Mouse (Mus musculus): ENCODE measurements around the gene Syk. TPM values are rescaled to one million over a fixed set of nuclear protein-coding genes. Genes with fewer than 3 reads are reported as not detected.

Gene Syk
- polyA plus RNA-seq, 3 experiments from 2014 or later, result 0.16 to 1.1 (median 0.97) TPM

DNA sequence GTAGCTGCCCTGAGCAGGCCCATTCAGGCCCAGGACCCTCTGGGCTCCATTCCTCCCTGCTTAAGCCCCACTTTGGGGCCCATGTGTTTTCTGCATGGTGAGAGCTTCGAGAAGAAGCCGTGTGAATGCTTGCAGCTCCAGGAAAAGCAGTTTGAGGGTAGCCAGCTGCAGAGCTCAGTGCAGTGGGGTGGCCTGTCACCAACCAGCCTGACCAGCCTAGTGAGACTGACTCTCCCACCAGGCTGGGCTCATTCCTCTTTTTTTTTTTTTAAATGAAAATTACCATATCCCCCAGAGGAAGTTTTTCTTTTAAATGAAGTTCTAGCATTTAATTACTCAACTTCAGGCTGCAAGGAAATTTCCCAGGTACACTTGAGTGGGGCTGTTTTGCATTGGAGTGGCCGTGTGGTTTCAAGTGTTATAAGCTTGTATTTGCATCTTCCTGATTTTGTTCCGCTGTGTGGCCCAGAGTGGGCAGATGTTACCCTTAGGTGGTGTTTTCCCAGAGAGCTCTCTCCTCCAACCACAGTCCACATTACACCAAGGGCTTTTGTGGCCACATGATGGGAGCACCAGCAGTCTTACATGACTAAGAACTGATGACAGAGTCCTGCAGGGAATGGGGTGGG, 17.2 kb downstream of the Syk start:
- no peak for ATAC-seq

DNA sequence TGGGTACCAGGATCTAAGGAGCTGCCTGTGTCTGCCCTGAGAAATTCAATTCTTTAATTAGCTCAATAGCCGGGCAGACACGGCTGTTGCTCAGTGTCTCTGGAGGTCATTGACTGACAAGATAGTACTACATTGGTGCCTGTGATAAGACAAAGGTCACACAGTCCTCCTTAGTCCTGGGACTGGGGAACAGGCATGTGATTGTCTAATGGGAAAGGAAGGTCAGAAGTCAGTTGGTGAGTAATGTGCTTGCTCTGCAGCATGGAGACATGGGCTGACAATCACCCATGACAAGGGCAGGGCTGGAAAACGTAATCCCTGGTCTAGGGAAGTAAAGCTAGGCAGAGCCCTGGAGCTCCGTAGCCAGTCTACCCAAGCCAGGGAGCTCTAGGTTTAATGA, 19.8 kb downstream of the Syk start:
- no peak for ATAC-seq

DNA sequence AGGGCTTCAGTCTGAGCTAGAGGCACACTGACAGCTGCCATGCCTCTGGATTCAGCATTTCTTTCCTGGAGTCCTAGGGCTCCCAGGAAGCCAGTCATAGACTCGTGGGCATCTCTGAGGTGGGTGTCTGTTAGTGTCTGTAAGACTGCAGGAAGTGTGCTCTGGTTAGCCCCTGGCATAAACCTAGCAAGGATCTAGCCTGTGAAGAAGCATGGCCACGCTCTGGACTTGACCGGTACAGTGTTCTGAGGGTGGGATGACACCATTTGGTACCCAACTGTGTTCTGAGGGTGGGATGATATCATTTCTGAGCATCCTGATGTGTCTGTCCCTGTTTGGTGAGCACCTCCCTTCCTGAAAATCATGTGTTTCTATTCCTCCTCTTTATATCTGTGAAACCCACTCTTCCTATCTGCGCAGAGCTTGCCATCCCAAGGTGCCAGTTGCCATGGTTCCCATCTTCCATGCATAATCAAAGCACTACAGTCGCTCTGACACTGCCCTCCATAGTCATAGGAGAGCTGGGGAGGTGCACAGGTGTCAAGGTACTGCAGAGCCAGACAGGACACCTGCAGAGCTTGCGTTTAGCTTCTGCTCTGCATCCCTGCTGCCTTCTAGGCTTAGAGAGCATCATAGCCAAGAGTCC, 20.9 kb downstream of the Syk start:
- ATAC-seq, result no peak

DNA sequence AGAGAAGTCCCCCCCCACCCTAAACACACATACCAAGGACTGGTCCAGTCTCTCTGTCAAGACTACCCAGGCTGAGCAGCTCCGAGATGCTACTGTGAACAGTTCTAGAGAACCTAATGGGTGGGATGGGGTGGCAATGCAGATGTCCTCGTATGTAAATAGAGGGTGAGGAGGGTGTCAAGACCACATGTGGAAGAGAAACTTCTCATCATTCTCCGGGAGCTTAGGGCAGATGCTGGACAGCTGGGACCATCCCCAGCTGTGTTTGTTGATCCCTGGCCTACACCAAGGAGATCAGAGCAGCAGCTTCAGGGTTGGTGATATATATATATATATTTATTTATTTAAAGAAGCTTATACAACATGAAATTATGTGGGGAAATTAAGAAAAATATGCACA, 22.0 kb downstream of the Syk start:
- no peak for ATAC-seq

DNA sequence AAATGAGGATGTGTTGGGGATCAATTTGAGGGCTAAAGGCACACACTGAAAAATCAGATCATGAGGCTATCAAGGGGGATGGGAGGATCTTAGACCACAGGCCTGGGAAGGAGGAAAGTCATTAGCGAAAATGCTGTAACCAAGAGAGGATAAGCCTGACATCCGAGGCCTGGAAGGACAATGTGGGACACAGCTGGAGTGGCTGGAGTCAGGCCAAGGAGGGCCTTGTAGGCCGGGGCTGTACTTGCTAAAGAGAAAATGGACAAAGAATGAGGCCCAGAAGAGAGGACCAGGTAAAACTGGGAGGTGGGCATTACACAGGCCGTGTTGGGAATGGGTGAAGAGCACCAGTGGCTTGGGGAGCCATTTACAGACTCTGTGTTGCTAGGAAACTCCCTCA, 22.9 kb downstream of the Syk start:
- ATAC-seq, result no peak

DNA sequence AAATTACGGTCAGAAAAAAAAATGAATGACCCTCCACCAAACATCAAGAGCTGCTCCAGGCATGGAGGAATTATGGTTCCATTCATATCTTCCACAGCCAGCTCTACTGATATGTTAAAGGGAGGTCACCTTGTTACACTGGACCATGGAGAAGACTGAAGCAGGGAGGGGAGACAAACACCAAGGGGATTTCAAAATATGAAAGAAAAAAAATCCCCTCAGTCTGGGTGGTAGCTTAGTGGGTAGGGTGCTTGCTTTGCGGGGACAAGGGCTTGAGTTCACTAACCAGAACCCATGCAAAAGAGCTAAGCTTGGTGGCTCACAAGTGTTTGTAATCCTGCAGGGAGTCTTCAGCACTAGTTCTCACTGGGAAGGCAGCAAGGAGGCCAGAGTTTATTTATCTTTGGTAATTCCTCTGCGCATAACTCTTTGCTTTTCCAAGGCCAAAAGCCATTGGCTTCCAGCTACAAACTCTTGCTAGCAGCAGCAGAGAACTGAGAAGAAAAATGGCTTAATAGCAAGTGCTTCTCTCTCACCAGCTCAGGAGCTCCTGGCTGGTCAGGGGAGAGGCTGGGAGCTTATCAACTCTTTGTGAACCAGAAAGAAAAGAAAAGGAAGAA, 23.8 kb downstream of the Syk start:
- ATAC-seq, result no peak

DNA sequence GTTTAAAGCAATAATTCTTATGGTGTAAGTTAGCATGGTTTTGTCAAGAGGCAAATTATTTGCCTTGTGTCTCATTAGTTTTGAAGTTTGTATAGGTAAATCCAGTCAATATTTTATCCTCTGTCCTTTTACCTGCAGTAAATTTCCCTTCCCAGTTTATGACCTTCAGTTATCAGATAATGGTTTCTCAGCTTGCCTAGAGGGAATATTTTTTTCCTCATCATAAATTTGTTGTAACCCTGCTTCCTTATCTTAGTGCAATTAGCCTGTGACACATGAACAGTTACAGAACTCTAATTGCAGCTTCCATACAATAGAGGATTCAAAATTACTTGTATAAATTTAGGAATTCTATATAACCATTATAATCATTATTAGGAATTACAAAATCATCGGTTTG, 25.0 kb downstream of the Syk start:
- no peak for ATAC-seq

DNA sequence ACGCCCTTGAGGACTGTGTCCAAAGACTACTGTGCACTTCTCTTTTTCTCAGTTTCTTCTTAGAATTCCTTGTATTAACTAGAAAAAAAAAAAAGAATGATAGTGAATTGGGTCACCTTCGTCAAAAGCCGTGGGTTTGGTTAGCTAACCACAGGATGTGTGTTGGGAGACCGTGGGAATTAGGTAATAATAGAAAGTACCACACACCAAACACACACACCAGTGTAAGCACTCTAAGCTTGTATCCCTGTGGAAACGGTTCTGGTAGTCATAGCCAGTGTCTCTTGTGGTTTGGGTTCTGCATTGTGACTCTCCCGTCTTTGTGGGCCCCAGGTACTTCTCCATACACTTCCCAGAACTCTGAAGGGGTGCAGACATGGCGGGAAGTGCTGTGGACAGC, 27.5 kb downstream of the Syk start:
- no peak for ATAC-seq

DNA sequence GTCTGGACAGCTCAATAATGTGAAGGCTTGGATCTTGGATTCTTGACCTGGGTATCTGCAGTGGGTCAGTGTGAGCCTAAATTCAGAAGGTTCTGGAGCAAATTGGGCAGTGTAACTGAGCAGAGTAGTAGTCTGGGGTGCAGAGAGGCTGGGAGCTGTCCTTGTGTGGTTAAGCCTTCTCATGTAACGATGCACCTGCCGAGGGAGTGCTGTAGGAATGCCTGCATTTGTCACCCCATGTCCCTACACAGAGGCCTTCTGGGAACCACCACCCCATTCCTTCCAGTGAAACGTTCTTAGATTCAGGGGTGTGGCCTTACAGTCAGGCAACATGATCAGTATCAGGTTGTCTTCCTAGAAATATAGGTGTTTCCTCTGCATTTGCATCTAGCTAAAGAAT, 30.3 kb downstream of the Syk start:
- no peak for ATAC-seq

DNA sequence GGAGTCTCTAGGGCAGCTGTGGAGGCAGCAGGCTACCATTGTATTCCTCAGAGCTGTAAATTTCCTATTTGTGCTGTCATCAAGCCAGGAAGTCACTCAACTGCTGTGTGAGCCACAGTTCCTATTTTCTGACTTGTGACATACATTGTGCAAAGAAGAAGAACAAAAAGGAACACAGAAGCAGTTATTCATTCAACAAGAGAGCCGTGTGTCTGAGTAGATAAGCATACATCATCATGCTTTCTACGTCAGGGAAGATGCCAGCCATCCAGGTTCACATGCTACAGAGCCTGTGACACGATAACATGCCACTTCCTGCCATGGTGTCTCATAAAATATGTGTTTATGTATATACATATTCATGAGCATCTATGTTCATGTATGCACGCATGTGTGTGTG, 32.1 kb downstream of the Syk start:
- ATAC-seq, result peak; percentile 35

DNA sequence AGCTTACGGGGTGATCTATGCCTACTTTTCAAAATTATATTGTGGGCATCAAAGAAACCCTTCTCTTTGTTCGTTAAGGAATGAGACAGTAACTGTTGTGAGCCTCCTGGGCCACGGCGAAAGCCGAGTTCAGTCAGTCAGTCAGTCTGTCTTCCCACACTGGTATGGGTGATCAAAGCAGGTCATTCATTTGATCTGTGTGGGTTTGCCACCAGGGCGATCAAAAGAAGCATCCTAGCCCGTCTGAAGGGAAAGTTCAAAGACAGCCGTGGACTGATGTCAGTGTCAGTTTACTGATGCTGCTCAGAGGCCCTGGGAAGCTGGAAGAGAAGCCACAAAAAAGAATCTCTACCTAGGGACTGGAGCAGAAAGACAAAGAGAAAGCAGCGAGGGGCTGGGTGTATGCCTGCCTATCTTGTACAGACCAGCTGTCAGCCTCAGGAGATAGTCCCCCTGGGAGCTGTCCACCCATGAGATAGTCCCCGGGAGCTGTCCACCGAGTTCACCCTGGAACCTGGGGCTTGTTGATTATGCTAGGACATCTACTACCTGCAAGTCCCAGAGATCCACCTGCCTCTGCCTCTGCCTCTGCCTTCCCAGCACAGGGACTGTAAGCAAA, 34.2 kb downstream of the Syk start:
- no peak for ATAC-seq

DNA sequence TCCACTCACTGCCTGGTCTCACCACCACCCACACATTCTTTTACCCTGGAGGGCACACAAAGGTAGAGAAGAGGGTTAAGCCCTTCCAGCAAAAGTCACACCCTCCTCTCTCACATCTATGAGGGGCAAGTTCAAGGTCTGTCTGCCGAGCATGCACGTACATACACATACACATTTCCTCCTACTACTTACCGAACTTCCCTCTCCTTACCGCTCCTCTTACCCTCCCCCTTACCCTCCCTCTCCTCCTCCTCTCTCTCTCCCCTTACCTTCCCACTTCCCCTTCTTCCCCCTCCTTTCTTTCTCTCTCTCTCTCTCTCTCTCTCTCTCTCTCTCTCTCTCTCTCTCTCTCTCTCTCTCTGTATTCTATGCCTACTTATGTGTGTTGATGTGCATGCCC, 35.6 kb downstream of the Syk start:
- no peak for ATAC-seq

DNA sequence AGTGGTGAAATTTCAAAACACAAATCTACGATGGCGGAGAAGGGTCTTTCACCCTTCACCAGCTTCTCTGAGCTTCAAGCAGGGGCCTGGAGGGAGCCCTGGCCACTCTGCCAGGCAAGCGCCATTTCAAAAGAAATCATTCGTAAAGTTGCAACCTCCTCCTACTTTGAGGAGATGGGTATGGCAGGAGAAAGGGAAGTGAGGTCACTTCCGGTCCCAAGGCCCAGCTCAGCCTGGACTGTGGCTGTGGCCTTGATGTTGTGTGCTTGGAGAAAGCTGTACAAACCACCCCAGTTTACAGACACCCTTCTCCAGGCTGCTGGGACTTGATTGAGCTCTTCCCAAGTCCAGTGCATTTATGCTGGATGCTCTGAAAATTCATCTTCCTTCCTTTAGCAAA, 36.5 kb downstream of the Syk start:
- ATAC-seq, result no peak

DNA sequence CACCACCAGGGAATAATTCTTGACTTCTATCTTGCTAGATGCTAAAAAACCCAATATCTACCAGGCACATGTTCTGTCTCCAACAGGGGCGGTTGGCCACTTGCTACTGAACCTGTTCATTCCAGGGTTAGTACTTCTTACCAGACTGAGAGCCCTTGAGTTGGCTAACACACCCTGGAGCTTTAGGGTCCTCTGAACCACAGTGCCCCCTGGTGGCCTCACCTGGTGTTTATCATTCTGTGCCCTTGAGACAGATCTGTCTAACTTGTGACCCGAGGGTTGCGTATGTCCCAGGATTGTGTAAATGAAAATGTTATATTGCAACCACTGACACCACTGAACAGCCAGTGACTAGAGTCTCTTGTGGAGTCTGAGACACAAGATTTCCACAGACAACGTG, 41.1 kb downstream of the Syk start:
- no peak for ATAC-seq

DNA sequence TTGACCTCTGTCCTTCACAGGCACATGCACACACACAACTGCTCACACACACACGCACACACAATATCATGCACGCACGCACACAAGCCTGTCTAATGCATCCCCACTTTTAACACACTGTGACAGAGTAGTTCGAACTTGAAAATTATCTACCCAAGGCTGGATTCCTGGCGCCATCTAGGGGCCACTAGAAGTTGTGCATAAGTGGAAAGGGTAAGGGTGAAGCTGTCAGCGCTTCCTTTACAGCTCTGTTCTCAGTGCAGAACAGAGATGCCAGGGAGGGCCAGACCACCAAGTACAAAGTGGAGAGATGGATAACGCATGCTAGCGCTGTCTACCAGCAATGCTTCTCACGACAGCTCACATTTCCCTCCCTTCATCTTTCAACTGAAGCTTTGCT, 45.6 kb downstream of the Syk start:
- ATAC-seq, result no peak

DNA sequence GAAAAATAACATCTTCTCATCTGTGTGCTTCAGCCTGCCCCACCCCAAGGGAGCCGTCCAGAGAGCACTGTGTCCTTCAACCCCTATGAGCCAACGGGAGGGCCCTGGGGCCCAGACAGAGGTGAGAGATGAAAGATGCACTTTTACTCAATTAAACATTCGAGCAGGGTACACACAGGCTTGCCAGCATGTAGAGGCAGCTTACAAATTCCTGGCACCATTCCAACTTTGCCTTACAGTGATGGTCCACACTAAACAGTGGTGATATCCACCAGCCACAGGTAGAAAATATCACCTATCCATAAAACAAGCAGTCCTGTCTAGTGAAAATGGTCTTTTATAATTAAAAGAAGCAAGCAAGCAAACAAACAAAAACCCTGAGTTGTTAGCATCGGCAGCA, 48.7 kb downstream of the Syk start:
- no peak for ATAC-seq

DNA sequence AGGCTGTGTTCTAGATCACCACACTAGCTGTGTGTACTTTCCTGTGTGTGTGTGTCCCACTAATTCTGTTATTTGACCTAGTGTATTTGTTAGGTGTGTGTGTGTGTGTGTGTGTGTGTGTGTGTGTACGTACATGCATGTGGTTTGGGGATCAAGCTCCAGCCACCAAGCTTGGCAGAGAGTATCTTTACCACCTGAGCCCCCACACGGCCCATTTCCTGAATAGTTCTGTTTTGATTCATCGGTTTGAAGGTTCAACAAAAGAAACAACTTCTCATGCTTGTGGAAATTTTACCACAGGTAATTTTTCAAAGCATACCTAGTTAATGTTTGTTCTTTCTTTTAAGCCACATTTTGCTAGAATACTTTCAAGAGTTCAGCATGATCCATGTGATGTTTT, 52.5 kb downstream of the Syk start:
- ATAC-seq, result no peak

DNA sequence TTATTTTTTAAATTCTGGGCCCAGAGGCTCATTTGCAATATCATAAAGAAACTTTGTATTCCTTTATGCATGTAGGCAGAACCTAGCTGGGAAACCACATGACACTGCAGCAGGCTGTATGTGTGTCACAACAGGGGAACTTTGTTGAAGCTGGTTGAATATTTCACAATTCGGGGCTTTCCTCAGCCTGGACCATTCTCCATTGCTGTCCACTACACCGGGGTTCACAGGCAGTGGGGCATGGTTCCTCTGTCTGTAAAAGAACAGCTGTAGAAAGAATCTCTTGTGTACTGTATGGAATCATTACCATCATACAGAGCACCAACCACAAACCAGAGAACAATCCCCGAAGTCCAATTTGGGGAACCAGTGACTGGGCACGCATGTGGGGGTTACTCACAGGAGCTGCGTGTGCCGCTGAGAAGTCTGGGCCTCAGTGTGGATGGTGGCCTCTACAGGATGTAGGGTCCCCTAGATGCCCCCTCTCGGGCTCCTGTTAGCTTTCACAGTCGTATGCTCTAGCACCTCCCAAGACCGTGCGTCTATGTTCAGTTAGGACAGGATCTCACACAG, 53.3 kb downstream of the Syk start:
- no peak for ATAC-seq

DNA sequence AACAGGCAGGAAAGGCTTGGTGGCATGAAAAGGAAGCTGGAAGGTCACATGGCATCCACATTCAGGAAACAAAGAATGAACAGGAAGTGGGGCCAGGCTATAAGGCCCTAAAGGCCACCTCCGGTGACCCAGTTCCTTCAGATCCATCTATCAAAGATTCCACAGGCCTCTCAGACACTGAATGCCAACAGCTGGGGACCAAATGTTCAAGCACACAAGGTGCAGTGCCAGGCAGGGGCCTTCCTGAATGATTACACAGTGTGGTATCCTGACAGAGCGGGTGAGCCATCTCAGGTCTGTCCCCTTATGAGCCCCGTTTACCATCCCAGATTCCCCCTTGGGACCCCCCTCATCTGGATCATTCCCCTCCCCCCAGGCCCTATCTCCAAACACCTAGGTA, 63.6 kb downstream of the Syk start:
- no peak for ATAC-seq

DNA sequence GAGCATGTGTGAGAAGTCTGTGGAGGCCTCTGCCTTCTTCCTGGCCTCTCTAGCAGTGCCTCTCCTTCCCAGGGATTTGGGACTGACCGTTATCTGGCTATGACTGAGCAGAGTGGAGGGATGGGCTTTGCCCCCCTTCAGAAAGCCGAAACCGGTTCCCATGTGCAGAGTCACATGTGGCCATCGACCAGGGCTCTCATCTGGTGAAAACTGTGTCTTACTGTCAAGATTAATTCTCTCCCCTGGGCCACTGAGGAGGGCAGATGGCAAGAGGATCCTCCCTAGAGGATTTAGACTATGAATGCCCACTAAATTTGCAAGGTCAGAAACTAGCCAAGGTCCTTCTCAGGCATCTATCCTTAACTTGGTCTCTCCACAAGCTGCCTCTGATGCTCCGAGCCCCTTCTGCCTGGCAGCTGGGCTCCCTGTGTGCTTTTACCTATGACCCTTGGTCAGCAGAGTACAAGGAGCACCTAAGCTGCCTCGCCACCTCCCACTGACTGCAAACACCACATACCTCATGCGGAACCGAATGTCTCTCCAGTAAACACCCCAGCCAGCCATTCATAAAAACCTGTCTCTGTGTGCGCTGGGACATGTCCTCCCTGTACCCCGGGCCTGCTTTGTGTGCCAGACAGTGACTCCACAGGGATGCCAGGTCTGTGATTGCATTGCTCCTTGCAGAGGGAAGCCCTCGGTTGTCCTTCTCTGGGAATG, 65.2 kb downstream of the Syk start:
- ATAC-seq, result no peak

DNA sequence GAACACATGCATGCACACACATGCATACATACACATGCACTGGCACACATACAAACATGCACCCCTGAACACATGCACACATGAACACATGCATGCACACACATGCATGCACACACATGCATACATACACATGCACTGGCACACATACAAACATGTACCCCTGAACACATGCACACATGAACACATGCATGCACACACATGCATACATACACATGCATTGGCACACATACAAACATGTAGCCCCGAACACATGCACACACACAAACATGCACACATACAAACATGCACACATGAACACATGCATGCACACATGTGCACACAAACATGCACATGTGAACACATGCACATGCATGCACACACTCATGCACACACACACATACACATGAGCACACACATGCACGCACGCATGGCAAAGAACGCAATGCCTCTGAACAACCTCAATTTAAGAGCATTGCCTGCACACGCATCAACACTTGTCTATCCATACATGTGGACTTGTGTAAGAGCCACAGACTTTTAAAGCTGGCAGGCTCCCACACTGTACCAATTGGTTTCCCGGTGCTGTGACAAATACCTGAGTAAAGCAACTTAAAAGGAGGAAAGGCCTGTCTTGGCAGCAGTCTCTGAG, 66.9 kb downstream of the Syk start:
- no peak for ATAC-seq

DNA sequence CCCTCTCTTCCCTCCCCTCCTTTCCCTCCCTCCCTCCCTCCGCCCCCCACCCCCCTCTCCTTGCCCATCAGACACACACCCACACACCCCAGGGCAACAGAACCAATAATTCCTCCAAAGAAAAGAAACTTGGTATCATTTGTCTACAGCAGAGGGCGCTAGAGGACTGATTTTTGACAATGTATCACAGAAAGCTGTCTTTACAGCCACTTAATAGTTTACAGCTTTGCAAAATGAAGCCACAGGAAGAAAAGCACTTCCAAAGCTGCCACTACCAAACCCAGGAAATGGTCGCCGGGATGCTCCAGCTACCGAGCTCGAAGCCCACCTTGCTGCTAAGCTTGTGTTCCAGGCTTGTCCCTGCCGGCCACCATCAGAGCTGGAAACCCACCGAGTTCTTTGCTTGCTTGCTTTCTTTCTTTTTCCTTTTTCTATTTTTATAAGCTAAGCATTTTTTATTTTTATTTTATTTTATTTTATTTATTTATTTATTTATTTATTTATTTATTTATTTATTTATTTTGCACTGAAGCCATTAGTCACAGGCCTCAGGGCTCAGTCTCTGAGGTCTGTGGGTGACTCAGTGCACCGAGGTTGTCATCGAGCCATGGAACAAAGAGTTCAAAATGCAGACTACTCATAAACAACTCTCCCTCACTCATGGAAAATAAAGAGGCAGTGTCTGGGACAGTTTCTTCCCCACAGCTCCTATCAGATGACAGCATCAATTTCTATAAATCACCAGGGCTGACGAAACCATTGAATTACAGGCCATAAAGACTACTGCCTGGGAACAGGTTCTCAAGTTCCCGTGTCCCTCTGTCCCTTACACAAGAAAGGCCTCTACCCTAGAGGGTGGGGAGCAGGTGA, 68.6 kb downstream of the Syk start:
- ATAC-seq, result no peak

Data from inflammation-experienced regulatory T-cells, adult 6 months (primary cell).